Mouse (Mus musculus) forebrain, embryonic 12.5 days (tissue): Measurements from ENCODE around the gene 9330182O14Rik. TPM values are rescaled to one million over a fixed set of nuclear protein-coding genes. Genes with fewer than 3 reads are reported as not detected.

Experiments
- ATAC-seq: fragments of 200-750 bp; cut with Nextera tagmentation; 2 replicates; pipeline ENCODE4 v1.8.0; 2017; ENCODE audit warnings: moderate TSS enrichment; ENCODE audit not compliant: low FRiP score
- H3K27ac ChIP-seq: fragments of 300-500 bp; sonication (generic); 2 replicates; pipeline ENCODE4 v1.5.1; 2016; ENCODE audit warnings: mild to moderate bottlenecking
- H3K27me3 ChIP-seq: fragments of 300-500 bp; sonication (generic); 2 replicates; pipeline ENCODE4 v1.6.1; 2016; ENCODE audit warnings: mild to moderate bottlenecking
- H3K36me3 ChIP-seq: fragments of 300-500 bp; sonication (generic); replicated peaks from 2 replicates; pipeline ENCODE4 v1.6.1; 2016; ENCODE audit warnings: mild to moderate bottlenecking
- H3K4me1 ChIP-seq: fragments of 300-500 bp; sonication (generic); 2 replicates; pipeline ENCODE4 v1.6.1; 2016
- H3K4me2 ChIP-seq: fragments of 300-500 bp; sonication (generic); 2 replicates; pipeline ENCODE4 v1.6.1; 2016; ENCODE audit warnings: mild to moderate bottlenecking, moderate library complexity
- H3K4me3 ChIP-seq: fragments of 300-500 bp; sonication (generic); replicated peaks from 2 replicates; pipeline ENCODE4 v1.5.1; 2016; ENCODE audit warnings: mild to moderate bottlenecking
- H3K9ac ChIP-seq: fragments of 300-500 bp; sonication (generic); 2 replicates; pipeline ENCODE4 v1.6.1; 2016; ENCODE audit warnings: mild to moderate bottlenecking
- H3K9me3 ChIP-seq: fragments of 300-500 bp; sonication (generic); 2 replicates; pipeline ENCODE4 v1.6.1; 2016
- WGBS: fragments of 180-500 bp; shearing (Covaris S2); methylation state at CpG from one replicate; pipeline ENCODE4 v1.1.7; 2016; 5-methylcytosine and 5-hydroxymethylcytosine counted together
- polyA plus RNA-seq: library from polyadenylated mRNA; unstranded; fragments of >200 nt; fragmentation: Nextera tagmentation; extraction: Ambion mirVana; gene quantifications from 2 replicates; pipeline ENCODE4 v1.2.1, GENCODE M21; 2016

The 9330182O14Rik gene
- polyA plus RNA-seq, result not detected in 2 replicates

DNA sequence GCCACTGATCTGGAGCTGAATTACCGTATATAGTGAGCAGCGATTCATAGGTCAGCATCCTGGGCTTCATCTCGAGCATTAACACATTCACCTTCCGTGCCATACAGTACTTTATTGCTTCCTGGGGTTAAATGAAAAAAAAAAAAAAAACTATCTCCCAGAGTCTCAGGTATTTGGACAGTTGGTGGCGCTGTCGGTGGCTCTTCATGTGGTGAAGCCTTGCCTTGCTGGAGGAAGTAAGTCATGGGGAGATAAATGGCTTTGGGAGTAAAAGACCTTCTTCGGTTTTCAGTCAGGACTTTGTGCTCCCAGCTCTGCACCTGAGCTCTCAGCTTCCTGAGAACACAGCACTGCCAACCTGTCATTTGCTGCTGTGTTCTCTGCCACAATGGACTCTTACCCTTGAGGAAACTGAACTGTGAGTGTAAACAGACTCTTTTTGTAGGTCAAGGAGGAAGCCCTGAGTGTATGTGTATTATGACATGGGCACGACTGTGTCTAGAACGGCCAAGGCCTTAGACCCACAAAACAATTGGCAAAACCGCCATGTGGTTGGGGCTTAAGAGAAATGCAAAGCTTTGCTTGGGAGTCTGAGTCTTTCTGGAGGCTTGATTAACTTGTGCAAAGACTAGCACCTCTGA is at the start of gene 9330182O14Rik:
TSS of gene 9330182O14Rik (plus strand) at position 214 of the 641 bp plus-strand sequence.
- Histone ChIP-seq H3K9ac (no peak within 1 kb of the TSS), H3K27ac (no peak within 1 kb of the TSS), H3K4me1 (no peaks in the 10 kb centered on the region), H3K27me3 (peaks cover 5% of the 10 kb centered on the region; the same call in 1 of the 2 replicates), H3K36me3 (no peaks in the 10 kb centered on the region), H3K4me3 (no peak within 1 kb of the TSS), H3K9me3 (no peaks in the 10 kb centered on the region), H3K4me2 (no peak within 1 kb of the TSS)
- ATAC-seq, result no peak
- WGBS, result 67% methylated on average over 10 of the region's 10 CpGs

DNA sequence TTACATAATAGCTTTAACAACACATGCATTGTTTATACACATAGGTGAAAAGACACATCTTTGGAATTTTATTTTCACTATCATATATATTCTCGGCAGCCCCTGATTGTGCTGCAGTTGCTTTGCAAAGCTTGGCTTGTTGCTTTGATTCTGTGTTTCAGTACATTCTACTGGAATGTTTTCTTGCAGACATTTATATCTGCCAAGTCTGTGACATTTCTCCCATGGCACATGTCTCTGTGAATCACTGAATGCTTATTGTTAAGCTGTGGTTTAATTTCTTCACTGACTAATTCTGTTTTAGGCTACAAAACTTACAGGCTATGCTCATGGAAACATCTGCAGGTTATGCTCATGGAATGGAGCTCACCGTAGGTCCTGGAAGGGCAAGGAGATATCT is 30.9 kb upstream of the 9330182O14Rik start:
- Histone ChIP-seq H3K27me3 (no peaks in the 10 kb centered on the region), H3K4me3 (no peak overlapping the region), H3K9me3 (no peaks in the 10 kb centered on the region), H3K9ac (no peak overlapping the region), H3K4me1 (no peaks in the 10 kb centered on the region), H3K27ac (no peak overlapping the region), H3K4me2 (no peak overlapping the region), H3K36me3 (no peaks in the 10 kb centered on the region)
- no peak for ATAC-seq
- 91% methylated on average over 2 of the region's 2 CpGs for WGBS

DNA sequence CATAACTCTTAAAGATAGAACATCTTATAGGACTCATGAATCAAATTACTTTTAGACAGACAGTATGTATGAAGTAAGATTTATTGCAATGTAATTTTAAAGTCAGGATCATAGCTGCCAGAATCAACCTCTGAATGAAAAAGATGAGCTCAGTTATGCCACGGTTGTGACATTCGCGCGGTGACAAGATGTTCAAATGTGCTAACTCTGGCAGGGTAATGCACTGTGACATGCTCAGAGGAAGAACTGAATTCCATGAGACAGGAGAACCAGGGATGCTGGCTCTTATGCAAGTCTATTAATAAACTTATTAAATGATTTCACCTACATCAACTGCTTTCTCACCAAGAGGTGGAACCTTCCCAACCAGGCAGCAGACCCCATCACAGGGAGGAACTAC is 28.5 kb upstream of the 9330182O14Rik start:
- no peak for ATAC-seq
- H3K4me2 ChIP-seq, result no peak overlapping the region
- no peaks in the 10 kb centered on the region for H3K27me3 ChIP-seq
- no peak overlapping the region for H3K27ac ChIP-seq
- 91% methylated on average over 4 of the region's 4 CpGs for WGBS
- H3K4me3 ChIP-seq, result no peak overlapping the region
- H3K4me1 ChIP-seq, result no peaks in the 10 kb centered on the region
- no peaks in the 10 kb centered on the region for H3K9me3 ChIP-seq
- H3K36me3 ChIP-seq, result no peaks in the 10 kb centered on the region
- H3K9ac ChIP-seq, result no peak overlapping the region

DNA sequence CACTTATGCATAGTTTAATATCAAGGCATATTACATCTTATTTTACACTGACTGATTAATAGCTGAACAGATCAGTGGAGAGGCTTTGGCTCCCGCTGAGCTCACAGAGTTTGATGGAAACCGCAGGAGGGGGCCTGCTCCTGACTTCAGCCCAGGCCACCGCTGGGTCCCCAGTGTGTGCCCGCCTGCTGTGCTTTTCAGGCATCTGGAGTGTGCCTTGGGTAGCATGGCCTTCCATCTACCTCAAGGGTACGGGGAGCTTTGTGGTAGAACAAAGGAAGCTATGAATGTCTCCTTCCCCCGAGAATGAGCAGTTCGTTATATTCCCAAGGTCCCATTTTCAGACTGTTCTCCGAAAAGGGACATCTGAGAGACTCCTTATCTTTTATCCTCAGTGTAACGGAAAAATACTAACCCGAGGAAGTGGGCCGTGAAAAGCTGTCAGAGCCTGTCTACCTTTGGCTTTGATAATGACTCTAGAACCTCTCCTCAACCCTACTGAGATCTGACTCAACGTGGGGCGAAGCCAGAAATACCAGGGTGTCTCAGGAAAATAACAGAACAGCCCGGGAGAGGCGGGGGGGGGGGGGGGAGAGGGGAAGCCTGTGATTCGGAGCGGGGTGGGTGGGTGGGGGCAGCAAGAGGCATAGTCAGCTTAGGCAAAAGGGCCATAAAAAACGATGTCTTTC is 20.1 kb upstream of the 9330182O14Rik start:
- peak overlapping the region; percentile 77; the same call in 1 of the 2 replicates for H3K27ac ChIP-seq
- H3K9me3 ChIP-seq, result no peaks in the 10 kb centered on the region
- peaks cover 18% of the 10 kb centered on the region for H3K27me3 ChIP-seq
- peak overlapping the region; percentile 28 for H3K4me3 ChIP-seq
- ATAC-seq, result peak; percentile 42
- peaks cover 18% of the 10 kb centered on the region for H3K4me1 ChIP-seq
- WGBS, result 12% methylated on average over 17 of the region's 18 CpGs
- no peaks in the 10 kb centered on the region for H3K36me3 ChIP-seq
- H3K9ac ChIP-seq, result peak overlapping the region; percentile 25; the same call in 1 of the 2 replicates
- H3K4me2 ChIP-seq, result peak overlapping the region; percentile 54

DNA sequence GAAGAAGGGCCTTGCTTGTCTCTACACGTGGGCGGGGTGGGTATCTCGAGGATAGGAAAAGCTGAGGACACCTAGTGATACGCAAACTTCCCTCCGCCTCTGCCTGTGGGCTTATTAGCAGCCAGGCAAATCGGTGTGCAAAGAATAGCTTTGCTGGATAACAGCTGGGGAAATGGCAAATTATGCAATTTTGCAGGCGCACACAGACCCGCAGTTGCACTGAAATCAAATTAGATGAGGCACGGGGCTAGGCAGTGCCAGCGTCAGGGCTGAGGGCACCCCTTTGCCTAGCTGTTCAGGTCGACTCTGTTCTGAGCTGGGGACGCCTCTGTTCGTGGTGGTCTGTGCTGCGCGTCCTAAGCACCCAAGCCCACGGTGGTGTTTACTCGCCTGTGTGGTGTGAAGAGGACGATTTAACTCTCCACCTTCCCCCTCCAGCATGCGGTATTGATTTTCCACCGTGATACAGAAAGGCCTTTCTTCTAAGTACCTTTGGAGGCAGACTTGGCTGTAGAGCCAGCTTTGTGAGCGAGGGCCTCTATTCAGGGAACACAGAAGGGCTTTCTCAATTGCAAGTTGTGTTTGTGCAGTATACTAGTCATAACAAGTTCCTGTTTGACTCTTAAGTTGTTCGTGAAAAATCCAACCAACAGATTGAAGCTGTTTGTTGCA is 19.4 kb upstream of the 9330182O14Rik start:
- Histone ChIP-seq H3K4me1 (peaks cover 18% of the 10 kb centered on the region), H3K9me3 (no peaks in the 10 kb centered on the region), H3K9ac (peak overlapping the region; percentile 25; the same call in 1 of the 2 replicates), H3K27me3 (peaks cover 18% of the 10 kb centered on the region), H3K4me3 (peak overlapping the region; percentile 28), H3K27ac (peak overlapping the region; percentile 77), H3K36me3 (no peaks in the 10 kb centered on the region), H3K4me2 (peak overlapping the region; percentile 54)
- WGBS, result 9% methylated on average over 22 of the region's 22 CpGs
- peak; percentile 87 for ATAC-seq

DNA sequence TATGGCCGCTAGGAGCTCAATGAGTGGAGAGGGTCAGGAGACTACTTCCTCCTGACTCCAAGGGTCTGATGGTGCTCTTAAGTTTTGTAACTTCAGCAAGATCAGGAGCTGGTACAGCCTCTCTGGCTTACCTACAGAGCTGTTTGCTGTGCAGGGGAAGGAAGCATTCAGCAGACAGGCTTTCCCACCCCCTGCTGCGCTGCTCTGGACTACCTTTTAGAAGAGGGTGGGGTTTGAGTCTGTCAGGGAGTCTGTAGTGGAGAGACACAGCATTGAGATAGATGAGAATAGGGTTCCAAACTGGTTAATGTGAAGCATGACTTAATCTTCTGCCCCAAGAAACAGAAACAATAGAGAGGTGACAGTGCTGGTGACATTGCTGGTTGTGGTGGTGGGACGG is 17.8 kb upstream of the 9330182O14Rik start:
- Histone ChIP-seq H3K4me1 (peaks cover 18% of the 10 kb centered on the region), H3K9me3 (no peaks in the 10 kb centered on the region), H3K4me2 (no peak overlapping the region), H3K4me3 (no peak overlapping the region), H3K36me3 (no peaks in the 10 kb centered on the region), H3K27ac (no peak overlapping the region), H3K27me3 (peaks cover 18% of the 10 kb centered on the region), H3K9ac (no peak overlapping the region)
- ATAC-seq, result no peak
- WGBS, result 80% methylated on average over 3 of the region's 3 CpGs

DNA sequence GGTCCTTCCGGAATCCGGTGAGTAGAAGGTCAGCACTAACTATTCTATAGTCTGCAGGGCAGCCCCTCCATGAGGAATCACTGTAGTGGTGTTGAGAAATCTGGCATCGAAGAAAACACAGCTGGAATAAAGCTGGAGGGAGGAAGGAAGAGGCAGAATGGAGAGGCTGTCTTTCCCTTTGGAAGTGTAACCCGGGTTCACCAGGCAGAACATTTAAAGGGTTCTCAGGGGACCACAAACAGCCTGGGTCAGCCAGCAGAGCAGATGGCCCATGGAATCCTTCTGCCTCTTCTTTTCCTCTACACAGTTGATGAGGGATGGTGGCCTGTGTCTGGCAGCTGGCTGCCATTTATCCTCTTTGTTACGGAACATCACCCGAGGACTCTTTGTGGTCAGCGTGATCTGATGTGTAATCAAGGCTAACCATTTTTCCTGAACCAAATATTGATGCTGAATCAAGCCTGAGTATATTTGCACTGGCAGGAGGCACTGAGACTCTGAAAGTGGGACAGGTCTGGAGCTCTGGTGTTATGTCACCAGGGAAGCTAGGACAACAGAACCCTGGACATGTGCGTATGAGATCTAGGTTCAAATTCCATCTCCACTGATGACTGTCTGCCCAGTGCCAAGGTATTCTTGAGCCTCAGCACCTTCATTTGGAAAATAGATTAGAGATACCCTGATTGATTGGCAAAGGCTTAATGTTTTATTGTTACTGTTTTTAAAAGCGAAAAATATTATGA is 9.8 kb upstream of the 9330182O14Rik start:
- no peak for ATAC-seq
- 83% methylated on average over 9 of the region's 9 CpGs for WGBS
- no peaks in the 10 kb centered on the region for H3K4me1 ChIP-seq
- no peak overlapping the region for H3K4me3 ChIP-seq
- H3K36me3 ChIP-seq, result no peaks in the 10 kb centered on the region
- H3K27me3 ChIP-seq, result no peaks in the 10 kb centered on the region; the same call in 1 of the 2 replicates
- no peak overlapping the region for H3K27ac ChIP-seq
- H3K9me3 ChIP-seq, result no peaks in the 10 kb centered on the region
- H3K9ac ChIP-seq, result no peak overlapping the region
- H3K4me2 ChIP-seq, result no peak overlapping the region

DNA sequence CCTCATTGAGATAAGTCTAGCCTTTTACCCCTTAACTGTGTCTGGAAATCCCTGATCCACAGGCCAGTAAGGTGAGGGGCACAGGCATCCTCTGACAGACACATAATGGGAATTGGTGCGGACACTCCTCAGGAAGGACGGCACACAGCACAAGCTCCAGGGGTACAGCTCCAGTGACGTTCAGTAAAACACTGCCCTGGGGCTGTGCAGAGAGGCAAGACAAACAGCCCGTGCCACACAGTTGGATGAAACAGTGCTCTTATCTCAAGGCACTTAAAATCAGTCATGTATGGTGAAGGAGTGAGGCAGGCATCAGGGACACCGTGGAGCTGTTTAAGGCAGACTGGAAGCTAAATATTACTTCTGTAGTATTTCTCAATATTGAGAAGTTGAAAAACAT is 4.7 kb upstream of the 9330182O14Rik start:
- Histone ChIP-seq H3K27ac (no peak overlapping the region), H3K4me3 (no peak overlapping the region), H3K9ac (no peak overlapping the region), H3K27me3 (peaks cover 5% of the 10 kb centered on the region; the same call in 1 of the 2 replicates), H3K4me1 (no peaks in the 10 kb centered on the region), H3K36me3 (no peaks in the 10 kb centered on the region), H3K9me3 (no peaks in the 10 kb centered on the region), H3K4me2 (no peak overlapping the region)
- 57% methylated on average over 5 of the region's 5 CpGs for WGBS
- ATAC-seq, result no peak

DNA sequence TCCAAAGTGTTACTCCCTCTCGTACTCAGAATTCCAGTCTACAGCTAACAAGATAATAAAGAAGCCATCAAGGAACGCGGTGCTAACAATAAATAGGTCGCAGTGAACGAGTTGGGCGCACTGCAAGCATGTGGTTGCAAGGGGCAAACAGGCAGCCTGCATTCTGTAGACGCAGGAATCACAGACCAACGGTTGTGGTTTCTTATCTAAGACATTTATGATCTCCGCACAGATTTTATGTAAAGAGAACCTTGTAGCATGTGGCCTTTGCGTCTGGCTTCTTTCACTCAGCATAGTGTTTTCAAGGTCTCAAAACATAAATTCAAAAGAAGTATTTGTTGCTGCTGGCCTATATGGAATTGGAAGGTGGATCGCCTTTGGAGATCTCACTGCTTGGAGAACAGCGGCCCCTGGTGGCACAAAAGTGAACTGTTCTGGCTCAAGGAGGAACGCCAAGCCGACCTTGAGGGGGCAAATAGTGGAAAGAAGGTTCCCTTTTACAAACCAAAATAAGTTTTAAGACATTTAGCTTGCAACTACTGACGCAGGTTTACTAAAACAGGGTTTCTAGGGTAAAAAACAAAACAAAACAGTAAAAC is 3.2 kb upstream of the 9330182O14Rik start:
- Histone ChIP-seq H3K27ac (no peak overlapping the region), H3K4me2 (no peak overlapping the region), H3K4me1 (no peaks in the 10 kb centered on the region), H3K4me3 (no peak overlapping the region), H3K27me3 (peaks cover 5% of the 10 kb centered on the region; the same call in 1 of the 2 replicates), H3K9me3 (no peaks in the 10 kb centered on the region), H3K36me3 (no peaks in the 10 kb centered on the region), H3K9ac (no peak overlapping the region)
- ATAC-seq, result peak; percentile 44; the same call in 1 of the 2 replicates
- WGBS, result 24% methylated on average over 15 of the region's 15 CpGs

DNA sequence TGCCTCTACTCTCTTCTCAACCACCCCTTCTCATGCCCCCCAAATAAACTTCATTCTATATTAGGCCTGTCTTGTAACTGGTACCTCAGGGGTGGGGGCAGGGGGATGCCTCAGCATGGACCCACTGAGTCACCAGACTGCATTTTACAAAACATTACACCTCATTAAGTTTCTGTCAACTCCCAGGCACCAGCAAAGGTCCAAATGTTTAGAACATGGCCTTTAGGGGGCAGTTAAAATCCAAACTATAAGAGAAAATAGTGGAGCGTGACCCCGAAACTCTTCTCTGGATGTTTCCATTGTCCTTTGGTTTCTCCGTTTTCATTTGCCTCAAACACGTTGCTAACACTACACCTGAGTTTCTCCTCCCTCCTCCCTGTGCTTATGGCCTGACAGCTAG is 1.8 kb upstream of the 9330182O14Rik start:
- H3K4me3 ChIP-seq, result no peak overlapping the region
- no peak overlapping the region for H3K9ac ChIP-seq
- no peak for ATAC-seq
- no peak overlapping the region for H3K27ac ChIP-seq
- no peak overlapping the region for H3K4me2 ChIP-seq
- no peaks in the 10 kb centered on the region for H3K36me3 ChIP-seq
- H3K9me3 ChIP-seq, result no peaks in the 10 kb centered on the region
- 80% methylated on average over 4 of the region's 4 CpGs for WGBS
- peaks cover 5% of the 10 kb centered on the region; the same call in 1 of the 2 replicates for H3K27me3 ChIP-seq
- H3K4me1 ChIP-seq, result no peaks in the 10 kb centered on the region

DNA sequence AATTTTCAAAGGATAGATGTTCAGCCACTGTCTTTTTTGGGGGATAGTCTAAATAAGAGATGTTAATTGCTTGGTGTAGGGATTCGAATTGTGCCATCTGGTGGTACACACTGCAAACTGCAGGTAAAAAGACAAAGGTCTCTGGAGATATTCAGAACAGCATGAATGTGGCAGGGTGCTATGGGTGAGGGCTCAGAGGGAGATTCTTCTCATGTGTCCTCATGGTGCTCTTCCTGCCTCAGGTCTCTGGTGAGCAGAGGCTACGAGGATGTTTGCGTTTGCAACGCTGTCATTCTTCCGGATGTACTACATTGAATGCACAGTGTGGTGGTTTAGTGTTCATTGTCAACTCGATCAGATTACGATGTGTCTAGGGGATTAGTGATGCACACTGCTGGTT is 10.1 kb downstream of the 9330182O14Rik start:
- Histone ChIP-seq H3K4me1 (no peaks in the 10 kb centered on the region), H3K9ac (no peak overlapping the region), H3K27ac (no peak overlapping the region), H3K36me3 (no peaks in the 10 kb centered on the region), H3K9me3 (no peaks in the 10 kb centered on the region), H3K4me2 (no peak overlapping the region), H3K27me3 (no peaks in the 10 kb centered on the region), H3K4me3 (no peak overlapping the region)
- peak; percentile 57; the same call in 1 of the 2 replicates for ATAC-seq
- 47% methylated on average over 7 of the region's 7 CpGs for WGBS
